Mouse (Mus musculus) MEL (cell line): ENCODE results near the gene Gm30191.

Experiments
- POLR2A ChIP-seq, 2 experiments: IDR thresholded peaks; 2 replicates each; pipeline ENCODE4 v1.6.1; 2011 to 2012; ENCODE audit warnings: low read length in 2 of 2, mild to moderate bottlenecking in 2 of 2, control low read depth in 1 of 2, improper control_type of control experiment in 1 of 2, low read depth in 1 of 2, moderate library complexity in 1 of 2; ENCODE audit not compliant: control insufficient read depth in 1 of 2, insufficient read depth in 1 of 2, poor library complexity in 1 of 2
- ZNF384 ChIP-seq: IDR thresholded peaks from 2 replicates; pipeline ENCODE4 v1.6.1; 2012; ENCODE audit warnings: low read depth, mild to moderate bottlenecking, inconsistent platforms, low read length, improper control_type of control experiment

- TF ChIP-seq ZNF384 (no peak), POLR2A (IDR thresholded peaks at IDR 0.05; ENCODE audit: control insufficient read depth in 1 of 2, insufficient read depth in 1 of 2, low read depth in 1 of 2, low read length in 2 of 2, poor library complexity in 1 of 2) (no peak)
These were observed 47.4 kb upstream of the Gm30191 start for GRCm38 (mm10) chr4:134199371-134199770.
